ENCODE assay signal across 9 mouse cellular contexts in the genomic region with DNA sequence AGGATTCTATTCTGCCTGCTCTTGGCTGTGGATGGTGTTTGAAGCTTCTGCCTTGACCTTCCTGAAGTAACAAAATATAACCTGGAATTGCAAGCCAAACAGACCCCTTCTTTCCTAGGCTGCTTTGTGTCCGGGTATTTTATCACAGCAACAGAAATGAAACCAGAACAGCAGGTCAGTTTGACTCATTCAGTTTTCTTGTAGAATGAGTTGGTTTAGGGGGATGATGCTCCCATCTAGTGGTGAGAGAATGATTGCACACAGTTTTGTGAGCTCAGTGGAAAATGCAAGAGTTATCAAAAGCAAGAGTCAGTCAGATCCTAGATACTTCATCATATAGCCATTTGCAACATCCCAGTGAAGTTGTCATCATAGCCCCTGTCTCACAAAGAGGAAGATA. TPM values are rescaled to one million over a fixed set of nuclear protein-coding genes. Genes with fewer than 3 reads are reported as not detected.
A peak's percentile ranks its signal among the peaks of the same experiment; 100 is the strongest.
DNase-seq lines count a peak whose midpoint lies in the region; ATAC-seq and TF ChIP-seq lines count a peak whose summit lies in the region.
"Had no signal": no experiment of that assay in that cellular context is flagged by ENCODE, and none has a peak within 500 bp of the region (broad histone marks: within the 10 kb centered on the region; RNA-seq: fewer than 3 reads in every experiment).

No protein-coding gene starts in this region.

- no peak for TF ChIP-seq POLR2A in brain, embryonic 14.5 days (IDR thresholded peaks at IDR 0.05; ENCODE audit: borderline replicate concordance, extremely low read depth, insufficient read depth, insufficient read length, poor library complexity, severe bottlenecking)

- 45% methylated on average over 1 of the region's 1 CpGs for WGBS in liver, embryonic 14.5 days (ENCODE audit: insufficient replicate concordance)
- WGBS in liver, embryonic 11.5 days = 56% methylated on average over 1 of the region's 1 CpGs
- WGBS in midbrain, embryonic 15.5 days = 67% methylated on average over 1 of the region's 1 CpGs

- H3K27me3 ChIP-seq in liver, embryonic 14.5 days (ENCODE audit: control insufficient read depth, insufficient read depth, low read length) = no peaks in the 10 kb centered on the region
- H3K27me3 ChIP-seq in liver, embryonic 11.5 days (replicated peaks; ENCODE audit: control insufficient read depth, insufficient read depth, low read length) = no peaks in the 10 kb centered on the region
- H3K27me3 ChIP-seq in midbrain, embryonic 15.5 days (replicated peaks) = no peaks in the 10 kb centered on the region
- H3K27me3 ChIP-seq: midbrain, embryonic 12.5 days had no signal

- peak; percentile 8 for DNase-seq in gastrocnemius, adult 18-20 months (ENCODE audit: low spot score)
- no peak for DNase-seq in gastrocnemius, postnatal 4 days (ENCODE audit: low spot score in 2 of 2)
- no peak for DNase-seq in liver, embryonic 14.5 days (ENCODE audit: low read depth in 3 of 3, low spot score in 3 of 3)
- DNase-seq in liver, embryonic 11.5 days (ENCODE audit: low spot score) = no peak
- peak; percentile 82 for DNase-seq in brain, embryonic 14.5 days (ENCODE audit: low read depth)
- DNase-seq in mesoderm, embryonic 11.5 days (ENCODE audit: low read depth, low spot score) = peak; percentile 28
- DNase-seq in kidney, postnatal 4 days = no peak

- TF ChIP-seq CTCF in liver, embryonic 14.5 days (IDR thresholded peaks at IDR 0.05; ENCODE audit: low read depth) = peak; percentile 27; the same call in 1 of the 2 replicates
- TF ChIP-seq CTCF in brain, embryonic 14.5 days (IDR thresholded peaks at IDR 0.05; ENCODE audit: borderline replicate concordance, extremely low read depth, insufficient read depth, insufficient read length) = peak; percentile 54; the same call in 1 of the 2 replicates

- TF ChIP-seq EP300 in liver, embryonic 14.5 days (IDR thresholded peaks at IDR 0.05; ENCODE audit: low read depth) = no peak

- H3K9me3 ChIP-seq in liver, embryonic 14.5 days (ENCODE audit: control insufficient read depth, low read length) = no peaks in the 10 kb centered on the region
- H3K9me3 ChIP-seq in liver, embryonic 11.5 days (ENCODE audit: control insufficient read depth, low read length) = no peaks in the 10 kb centered on the region
- H3K9me3 ChIP-seq in midbrain, embryonic 15.5 days = no peaks in the 10 kb centered on the region
- H3K9me3 ChIP-seq: midbrain, embryonic 12.5 days had no signal

- ATAC-seq in liver, embryonic 14.5 days (ENCODE audit: insufficient read depth) = no peak
- ATAC-seq in liver, embryonic 11.5 days (replicated peaks; ENCODE audit: low FRiP score) = no peak
- ATAC-seq in midbrain, embryonic 15.5 days (replicated peaks) = no peak

- H3K4me3 ChIP-seq in liver, embryonic 14.5 days (ENCODE audit: insufficient read depth in 1 of 2, low read depth in 2 of 2, low read length in 2 of 2) = no peak overlapping the region
- H3K4me3 ChIP-seq in liver, embryonic 11.5 days (ENCODE audit: low read depth, low read length) = no peak overlapping the region
- no peak overlapping the region for H3K4me3 ChIP-seq in midbrain, embryonic 15.5 days
- H3K4me3 ChIP-seq: midbrain, embryonic 12.5 days had no signal

- no peak overlapping the region for H3K4me2 ChIP-seq in liver, embryonic 14.5 days (ENCODE audit: low read depth)
- no peak overlapping the region for H3K4me2 ChIP-seq in liver, embryonic 11.5 days
- no peak overlapping the region for H3K4me2 ChIP-seq in midbrain, embryonic 15.5 days
- H3K4me2 ChIP-seq: midbrain, embryonic 12.5 days had no signal

- no peak overlapping the region for H3K9ac ChIP-seq in liver, embryonic 14.5 days (replicated peaks)
- H3K9ac ChIP-seq in liver, embryonic 11.5 days (ENCODE audit: low read depth, low read length) = no peak overlapping the region
- no peak overlapping the region for H3K9ac ChIP-seq in midbrain, embryonic 15.5 days
- H3K9ac ChIP-seq: midbrain, embryonic 12.5 days had no signal

- H3K36me3 ChIP-seq in liver, embryonic 14.5 days (replicated peaks; ENCODE audit: control insufficient read depth, insufficient read depth, low read depth) = no peaks in the 10 kb centered on the region
- H3K36me3 ChIP-seq in liver, embryonic 11.5 days (ENCODE audit: control insufficient read depth, insufficient read depth, low read length) = no peaks in the 10 kb centered on the region
- no peaks in the 10 kb centered on the region for H3K36me3 ChIP-seq in midbrain, embryonic 15.5 days (replicated peaks)
- H3K36me3 ChIP-seq: midbrain, embryonic 12.5 days had no signal

- H3K4me1 ChIP-seq in liver, embryonic 14.5 days (replicated peaks; ENCODE audit: control insufficient read depth in 2 of 2, insufficient read depth in 2 of 2, low read length in 1 of 2) = no peaks in the 10 kb centered on the region
- no peaks in the 10 kb centered on the region for H3K4me1 ChIP-seq in liver, embryonic 11.5 days (replicated peaks; ENCODE audit: control insufficient read depth, insufficient read depth, low read length)
- no peaks in the 10 kb centered on the region for H3K4me1 ChIP-seq in midbrain, embryonic 15.5 days
- H3K4me1 ChIP-seq: midbrain, embryonic 12.5 days had no signal

- H3K27ac ChIP-seq in liver, embryonic 14.5 days = no peak overlapping the region
- H3K27ac ChIP-seq in liver, embryonic 11.5 days (ENCODE audit: low read depth, low read length) = no peak overlapping the region
- H3K27ac ChIP-seq in midbrain, embryonic 15.5 days = no peak overlapping the region
- H3K27ac ChIP-seq: midbrain, embryonic 12.5 days had no signal

RNA-seq across cellular contexts. Expression of a gene that starts 16.7 kb away (rescaled TPM):
- total RNA-seq in gastrocnemius, adult 18-20 months (2021) = 1 to 10 TPM; 6.9 to 7.1 TPM
- total RNA-seq in gastrocnemius, postnatal 4 days (2021) = 1 to 10 TPM; 4.4 to 5.2 TPM
- polyA plus RNA-seq in liver, embryonic 14.5 days (2012; rRNA removed) = 2.8 and 2.9 TPM in 2 replicates
- 3.8 and 3.9 TPM in 2 replicates for polyA plus RNA-seq in liver, embryonic 14.5 days (2014; fragmentation: Nextera tagmentation; extraction: Ambion mirVana)
- 7.8 and 8.4 TPM in 2 replicates for polyA plus RNA-seq in liver, embryonic 11.5 days (2014; fragmentation: Nextera tagmentation; extraction: Ambion mirVana)
- polyA plus RNA-seq in brain, embryonic 14.5 days (2012; rRNA removed) = 8.4 and 9.5 TPM in 2 replicates
- polyA plus RNA-seq in midbrain, embryonic 15.5 days (2015; fragmentation: Nextera tagmentation; extraction: Ambion mirVana) = 7.5 and 7.8 TPM in 2 replicates

Comparison
In these comparisons a context has a peak if more than half of its experiments do, and no peak if none do; other contexts are left out.
1. DNase-seq: peak in gastrocnemius, adult 18-20 months (single experiment), brain, embryonic 14.5 days (single experiment) and mesoderm, embryonic 11.5 days (single experiment); none in gastrocnemius, postnatal 4 days (0 of 2), liver, embryonic 14.5 days (0 of 3), liver, embryonic 11.5 days (single experiment) and kidney, postnatal 4 days (0 of 2).